Mouse (Mus musculus) macrophage (primary cell): ENCODE results near the gene Tfe3. TPM values are rescaled to one million over a fixed set of nuclear protein-coding genes. Genes with fewer than 3 reads are reported as not detected.
"Not testable (repeated sequence)": the region's sequence is repeated elsewhere in the genome, so short reads cannot be mapped to it uniquely, and the experiment has no call there.

Experiments
- H3K27ac ChIP-seq: fragments of 350-480 bp; formaldehyde crosslinking; 2 replicates; pipeline ENCODE4 v1.9.0; 2021
- H3K36me3 ChIP-seq: fragments of 350-480 bp; formaldehyde crosslinking; 2 replicates; pipeline ENCODE4 v1.9.0; 2021; ENCODE audit errors: inconsistent target
- H3K4me3 ChIP-seq: fragments of 350-480 bp; formaldehyde crosslinking; 2 replicates; pipeline ENCODE4 v1.9.0; 2021; ENCODE audit errors: inconsistent target
- H3K79me2 ChIP-seq: fragments of 350-480 bp; formaldehyde crosslinking; 2 replicates; pipeline ENCODE4 v1.9.0; 2021; ENCODE audit errors: inconsistent target
- WGBS: methylation state at CpG from one replicate; pipeline ENCODE4 v1.1.7; 2026; ENCODE audit warnings: inconsistent platforms; ENCODE audit not compliant: missing documents; 5-methylcytosine and 5-hydroxymethylcytosine counted together
- polyA plus RNA-seq: library from polyadenylated mRNA; stranded (reverse); fragments of 250-400 nt; gene quantifications from 3 replicates; pipeline ENCODE4 v1.2.4, GENCODE M21; 2018; ENCODE audit warnings: inconsistent platforms
- total RNA-seq, 78 experiments: library from RNA; depleted of rRNA; stranded (reverse); fragments of 250-400 nt; gene quantifications; 1 replicate in 9 of 78; 2 replicates in 24 of 78; 3 replicates in 43 of 78; 4 replicates in 2 of 78; pipeline ENCODE4 v1.2.4; 2018; ENCODE audit warnings: inconsistent platforms in 56 of 78

The Tfe3 gene
- 100 to 1,000 TPM in 21 of 26 experiments, 10 to 100 TPM in 5; 48.3 to 200 (median 137) TPM for total RNA-seq (2018; cell fraction: chromatin; rRNA removed)
- 100 to 1,000 TPM in 24 of 26 experiments, 10 to 100 TPM in 2; 82.4 to 125 (median 108) TPM for total RNA-seq (2018; cell fraction: cytosol; rRNA removed)
- total RNA-seq (2018; cell fraction: nucleus; rRNA removed): 100 to 1,000 TPM in 22 of 26 experiments, 10 to 100 TPM in 4; 62.6 to 175 (median 138) TPM
- polyA plus RNA-seq: 100 to 140 TPM (median 106 TPM) in 3 replicates

DNA sequence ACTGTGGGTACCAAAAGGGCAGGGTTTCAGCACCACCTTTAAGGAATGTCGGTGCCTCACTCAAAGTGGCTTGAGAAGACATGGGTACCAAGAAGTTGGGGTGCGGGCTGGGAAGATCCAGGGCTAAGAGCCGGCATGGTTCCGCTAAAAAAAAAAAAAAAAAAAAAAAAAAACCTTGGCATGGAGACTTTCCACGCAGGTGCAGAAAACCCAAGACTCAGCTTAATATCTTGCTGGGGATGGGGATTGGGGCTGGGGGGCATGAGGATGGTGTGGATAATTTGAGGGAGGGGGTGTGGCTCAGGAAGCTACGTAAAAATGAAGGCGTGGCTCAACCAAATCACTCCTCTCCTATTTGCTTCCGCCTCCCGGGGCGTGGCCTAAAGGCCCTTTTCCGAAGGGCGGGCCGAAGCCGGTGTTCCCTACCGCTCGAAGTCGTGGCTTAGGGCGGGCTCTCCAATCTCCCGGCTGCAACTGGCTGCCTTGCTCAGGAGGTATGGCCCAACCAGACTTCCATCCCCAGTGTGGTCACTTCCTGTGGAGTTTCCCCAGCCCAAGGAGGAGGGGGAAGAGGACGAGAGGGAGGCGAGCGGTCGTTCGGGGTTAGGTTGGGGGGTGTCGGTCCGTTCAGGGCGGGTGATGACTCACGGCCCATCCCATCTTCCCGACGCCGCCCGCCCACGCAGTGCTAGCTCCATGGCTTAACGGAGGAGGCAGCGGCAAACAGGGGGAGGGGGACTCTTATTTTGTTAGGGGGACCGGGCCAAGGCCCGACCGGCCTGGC lies at the start of gene Tfe3:
Tfe3 (plus strand) TSS at position 424 of the 784 bp plus-strand sequence.
- H3K4me3 ChIP-seq: peak within 1 kb of the TSS; percentile 71
- 26% methylated on average over 24 of the region's 38 CpGs for WGBS
- H3K79me2 ChIP-seq: peaks cover 36% of the 10 kb centered on the region
- no peaks in the 10 kb centered on the region for H3K36me3 ChIP-seq
- peak within 1 kb of the TSS; percentile 90 for H3K27ac ChIP-seq

GRCm38 (mm10) chrX:7713764-7714134 lies 48.6 kb upstream of the Tfe3 start:
- Histone ChIP-seq H3K27ac (peak overlapping the region; percentile 29), H3K4me3 (peak overlapping the region; percentile 37)
- not testable (repeated sequence) for H3K79me2 ChIP-seq, H3K36me3 ChIP-seq
- WGBS: 17% methylated on average over 4 of the region's 12 CpGs

GRCm38 (mm10) chrX:7714135-7714899 lies 48.0 kb upstream of the Tfe3 start, which contains the start of gene Wdr45:
Wdr45 (plus strand) TSS chrX:7714333.
- not testable (repeated sequence) for H3K36me3 ChIP-seq, H3K79me2 ChIP-seq
- Histone ChIP-seq H3K4me3 (peak within 1 kb of the TSS; percentile 37), H3K27ac (peak within 1 kb of the TSS; percentile 64)
- 27% methylated on average over 20 of the region's 60 CpGs for WGBS

DNA sequence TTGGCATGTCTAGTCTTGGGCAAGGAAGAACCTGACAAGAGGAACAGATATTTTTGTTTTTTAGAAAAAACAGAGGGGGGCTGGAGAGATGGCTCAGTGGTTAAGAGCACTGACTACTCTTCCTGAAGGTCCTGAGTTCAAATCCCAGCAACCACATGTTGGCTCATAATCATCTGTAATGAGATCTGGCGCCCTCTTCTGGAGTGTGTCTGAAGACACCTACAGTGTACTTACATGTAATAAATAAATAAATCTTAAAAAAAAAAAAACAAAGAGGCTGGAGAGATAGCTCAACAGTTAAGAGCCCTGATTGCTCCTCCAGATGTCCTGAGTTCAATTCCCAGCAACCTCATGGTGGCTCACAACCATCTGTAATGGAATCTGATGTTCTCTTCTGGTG lies 46.3 kb upstream of the Tfe3 start:
- not testable (repeated sequence) for H3K79me2 ChIP-seq, H3K4me3 ChIP-seq, H3K36me3 ChIP-seq, H3K27ac ChIP-seq
- WGBS: 33% methylated on average over 1 of the region's 1 CpGs

DNA sequence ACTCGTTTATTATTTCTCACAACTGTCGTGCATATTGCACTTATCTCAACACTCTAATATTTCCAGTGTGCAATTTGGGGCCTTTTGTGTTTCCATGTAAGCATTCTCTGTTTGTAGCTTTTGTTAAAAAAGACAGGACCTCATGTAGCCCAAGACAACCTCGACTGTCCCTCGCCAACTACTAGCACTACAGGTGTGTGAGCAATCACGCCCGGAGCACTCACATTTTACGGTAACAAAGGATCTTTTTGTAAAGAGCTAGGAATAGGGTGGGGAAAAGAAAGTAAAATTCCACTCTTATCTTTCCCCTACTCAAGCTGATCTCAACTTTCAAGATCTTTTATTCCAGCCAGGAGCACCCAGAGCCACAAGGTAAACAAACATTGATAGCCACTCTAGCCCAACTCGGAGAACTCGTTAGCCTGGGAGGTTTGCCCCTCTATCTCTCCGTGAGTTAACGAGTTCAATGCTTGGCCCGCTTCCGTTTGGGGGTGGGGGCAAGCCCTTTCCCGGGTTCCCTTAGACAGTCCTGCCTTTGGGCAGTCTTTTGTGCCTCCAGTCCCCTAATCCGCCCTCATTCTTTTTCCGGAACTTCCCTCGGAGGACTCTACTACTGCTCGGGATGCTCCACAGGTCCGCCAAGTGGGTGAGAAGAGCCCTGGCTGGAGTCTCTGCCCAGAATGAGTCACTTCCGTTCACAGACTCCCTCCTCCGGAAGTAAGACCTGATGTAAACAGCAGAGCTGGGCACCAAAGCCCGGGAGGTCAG lies 40.7 kb upstream of the Tfe3 start, which contains the start of gene Gm45208:
Gm45208 (plus strand) TSS at position 732 of the 768 bp plus-strand sequence.
- 28% methylated on average over 20 of the region's 22 CpGs for WGBS
- H3K4me3 ChIP-seq: peak within 1 kb of the TSS; percentile 67
- peak within 1 kb of the TSS; percentile 84 for H3K27ac ChIP-seq
- H3K79me2 ChIP-seq: peaks cover 14% of the 10 kb centered on the region; the same call in 1 of the 2 replicates
- no peaks in the 10 kb centered on the region for H3K36me3 ChIP-seq

DNA sequence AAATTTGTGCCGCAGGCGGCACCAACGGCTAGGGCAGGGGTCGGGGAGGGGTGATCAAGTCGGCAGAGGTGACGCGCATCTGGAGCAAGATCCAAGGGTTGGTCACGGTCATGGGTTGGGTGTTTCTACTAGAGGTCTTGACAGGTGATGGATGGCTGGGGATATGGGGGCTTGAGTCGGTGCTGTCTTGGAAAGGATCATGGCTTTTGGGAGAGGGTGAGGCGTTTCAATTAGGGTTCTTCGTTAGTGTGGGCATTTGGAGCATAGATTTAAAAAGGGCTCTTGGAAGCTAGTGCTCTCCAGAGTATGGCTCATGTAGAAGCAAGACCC lies 40.1 kb upstream of the Tfe3 start:
- H3K36me3 ChIP-seq: no peaks in the 10 kb centered on the region
- H3K79me2 ChIP-seq: peaks cover 14% of the 10 kb centered on the region; the same call in 1 of the 2 replicates
- peak overlapping the region; percentile 84 for H3K27ac ChIP-seq
- H3K4me3 ChIP-seq: peak overlapping the region; percentile 67
- 54% methylated on average over 8 of the region's 11 CpGs for WGBS

GRCm38 (mm10) chrX:7722691-7723090 lies 39.7 kb upstream of the Tfe3 start:
- peaks cover 14% of the 10 kb centered on the region; the same call in 1 of the 2 replicates for H3K79me2 ChIP-seq
- H3K36me3 ChIP-seq: no peaks in the 10 kb centered on the region
- H3K27ac ChIP-seq: peak overlapping the region; percentile 84; the same call in 1 of the 2 replicates
- WGBS: 26% methylated on average over 4 of the region's 4 CpGs
- H3K4me3 ChIP-seq: peak overlapping the region; percentile 67

GRCm38 (mm10) chrX:7724135-7724534 lies 38.2 kb upstream of the Tfe3 start:
- peaks cover 14% of the 10 kb centered on the region; the same call in 1 of the 2 replicates for H3K79me2 ChIP-seq
- no peak overlapping the region for H3K27ac ChIP-seq
- 88% methylated on average over 6 of the region's 7 CpGs for WGBS
- no peaks in the 10 kb centered on the region for H3K36me3 ChIP-seq
- no peak overlapping the region for H3K4me3 ChIP-seq

DNA sequence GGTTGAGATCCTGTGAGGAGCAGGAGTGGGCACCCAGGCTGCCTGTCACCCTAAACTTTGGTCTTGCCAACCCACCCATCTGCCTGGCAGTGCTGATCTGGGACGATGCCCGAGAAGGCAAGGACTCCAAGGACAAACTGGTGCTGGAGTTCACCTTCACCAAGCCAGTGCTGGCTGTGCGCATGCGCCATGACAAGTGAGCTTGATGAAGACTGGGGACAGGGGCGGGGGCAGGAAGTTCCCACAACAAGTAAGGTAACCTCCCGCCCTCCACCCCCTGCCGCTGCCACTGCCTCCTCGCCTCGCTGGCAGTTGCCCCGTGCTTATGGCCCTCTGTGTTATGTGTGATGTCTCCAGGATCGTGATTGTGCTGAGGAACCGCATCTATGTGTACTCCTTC lies 36.5 kb upstream of the Tfe3 start:
- Histone ChIP-seq H3K4me3 (no peak overlapping the region), H3K36me3 (no peaks in the 10 kb centered on the region), H3K27ac (no peak overlapping the region), H3K79me2 (peaks cover 14% of the 10 kb centered on the region; the same call in 1 of the 2 replicates)
- WGBS: 90% methylated on average over 8 of the region's 12 CpGs

- no peak overlapping the region for H3K27ac ChIP-seq
- H3K36me3 ChIP-seq: no peaks in the 10 kb centered on the region
- H3K4me3 ChIP-seq: no peak overlapping the region
- peaks cover 14% of the 10 kb centered on the region; the same call in 1 of the 2 replicates for H3K79me2 ChIP-seq
- WGBS: 71% methylated on average over 13 of the region's 13 CpGs
These were observed 35.2 kb upstream of the Tfe3 start for GRCm38 (mm10) chrX:7727176-7727575.

DNA sequence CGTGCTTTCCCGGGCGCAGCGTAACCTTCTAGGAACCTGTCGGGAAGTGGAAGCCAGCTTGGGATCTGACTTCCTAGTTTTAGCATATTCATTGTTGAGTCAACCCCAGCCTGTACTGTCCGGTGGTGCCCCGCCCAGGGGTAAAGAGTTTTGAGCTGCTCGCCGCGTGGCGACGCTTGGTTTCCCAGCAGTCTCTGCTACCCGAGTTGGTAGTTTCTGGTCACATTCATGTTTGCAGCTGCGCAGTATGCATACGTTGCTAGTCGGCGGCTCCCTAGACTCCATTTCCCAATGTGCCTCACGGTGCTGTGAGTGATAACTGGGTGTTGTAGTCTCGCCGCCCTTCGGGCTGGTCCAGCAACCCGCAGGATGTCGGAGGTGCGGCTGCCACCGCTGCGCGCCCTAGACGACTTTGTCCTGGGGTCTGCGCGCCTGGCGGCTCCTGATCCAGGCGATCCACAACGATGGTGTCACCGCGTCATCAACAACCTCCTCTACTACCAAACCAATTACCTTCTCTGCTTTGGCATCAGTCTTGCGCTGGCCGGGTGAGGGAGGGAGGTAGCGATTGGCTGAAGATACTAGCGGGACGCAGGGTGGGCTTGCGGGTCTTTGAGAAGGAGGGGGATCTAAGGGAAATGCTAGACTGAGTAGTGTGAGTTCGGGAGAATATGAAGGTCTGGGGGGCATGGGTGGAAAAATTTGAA lies 34.0 kb upstream of the Tfe3 start, which contains the start of gene Praf2:
Praf2 (plus strand) TSS at position 225 of the 707 bp plus-strand sequence.
- WGBS: 29% methylated on average over 42 of the region's 42 CpGs
- Histone ChIP-seq H3K4me3 (peak within 1 kb of the TSS; percentile 28), H3K36me3 (no peaks in the 10 kb centered on the region), H3K79me2 (peaks cover 2% of the 10 kb centered on the region; the same call in 1 of the 2 replicates), H3K27ac (peak within 1 kb of the TSS; percentile 42)

DNA sequence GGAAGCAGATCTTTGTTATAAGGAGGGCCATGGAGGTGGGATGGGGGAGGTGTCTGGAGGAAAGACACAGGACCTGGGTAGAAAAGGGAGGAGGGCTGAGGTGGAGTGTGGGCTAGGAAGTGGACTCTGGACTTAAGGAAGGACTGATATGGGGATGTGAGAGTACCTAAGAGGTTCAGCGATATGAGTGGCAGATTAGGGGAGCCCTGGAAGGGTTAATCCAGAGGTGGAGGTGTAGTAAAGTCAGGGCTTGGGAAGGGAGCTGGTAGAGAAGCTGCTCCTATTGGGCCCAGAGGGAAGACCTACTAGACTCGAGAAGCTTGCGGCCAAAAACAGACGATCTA lies 33.5 kb upstream of the Tfe3 start:
- H3K4me3 ChIP-seq: peak overlapping the region; percentile 28
- 49% methylated on average over 4 of the region's 4 CpGs for WGBS
- H3K79me2 ChIP-seq: no peaks in the 10 kb centered on the region
- no peak overlapping the region for H3K27ac ChIP-seq
- no peaks in the 10 kb centered on the region for H3K36me3 ChIP-seq

GRCm38 (mm10) chrX:7733571-7734156 lies 28.7 kb upstream of the Tfe3 start:
- 53% methylated on average over 12 of the region's 26 CpGs for WGBS
- no peaks in the 10 kb centered on the region for H3K79me2 ChIP-seq
- no peak overlapping the region for H3K4me3 ChIP-seq
- no peaks in the 10 kb centered on the region for H3K36me3 ChIP-seq
- H3K27ac ChIP-seq: no peak overlapping the region
